26 mouse cellular contexts compared by ENCODE assay signal in the genomic region with DNA sequence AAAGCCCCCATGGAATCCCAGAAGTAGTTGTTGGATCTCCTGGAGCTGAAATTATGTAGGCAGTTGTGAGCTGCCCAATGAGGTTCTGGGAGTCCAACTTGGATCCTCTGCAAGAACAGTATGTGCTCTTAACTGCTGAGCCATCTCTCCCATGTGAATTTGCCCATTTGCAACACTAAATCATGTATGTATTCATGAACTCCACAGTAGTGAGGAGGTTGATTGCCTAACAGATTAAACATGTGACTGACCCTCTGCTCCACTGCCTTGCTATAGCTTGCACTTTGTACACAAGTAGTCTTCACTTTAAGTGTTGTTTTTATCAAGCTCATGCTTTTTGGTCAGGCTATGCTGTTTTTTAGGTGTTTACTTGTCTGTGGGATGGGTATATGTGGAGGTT.
"Had no signal": no experiment of that assay in that cellular context is flagged by ENCODE, and none has a peak within 500 bp of the region (broad histone marks: within the 10 kb centered on the region; RNA-seq: fewer than 3 reads in every experiment).

No protein-coding gene starts in this region.

- H3K4me2 ChIP-seq: heart, embryonic 11.5 days; heart, embryonic 13.5 days; heart, embryonic 15.5 days; hindbrain, embryonic 13.5 days; hindbrain, embryonic 15.5 days; limb, embryonic 12.5 days; liver, embryonic 11.5 days; liver, embryonic 13.5 days had no signal

- H3K27ac ChIP-seq: heart, adult 2 months; heart, embryonic 13.5 days; heart, embryonic 15.5 days; hindbrain, embryonic 13.5 days; hindbrain, embryonic 15.5 days; hindbrain, postnatal 0 days; layer of hippocampus, adult 2 months; left cerebral cortex, adult 2 months; limb, embryonic 10.5 days; limb, embryonic 12.5 days; liver, embryonic 13.5 days had no signal

- H3K27me3 ChIP-seq: heart, embryonic 13.5 days; heart, embryonic 15.5 days; hindbrain, embryonic 13.5 days; hindbrain, embryonic 15.5 days; limb, embryonic 12.5 days; liver, embryonic 13.5 days had no signal

- H3K4me3 ChIP-seq: heart, adult 2 months; heart, embryonic 13.5 days; heart, embryonic 15.5 days; hindbrain, embryonic 13.5 days; hindbrain, embryonic 15.5 days; layer of hippocampus, adult 2 months; left cerebral cortex, adult 2 months; limb, embryonic 10.5 days; limb, embryonic 12.5 days; liver, embryonic 13.5 days had no signal

- H3K4me1 ChIP-seq: heart, embryonic 15.5 days had no signal

- H3K9me3 ChIP-seq: heart, embryonic 13.5 days; heart, embryonic 15.5 days; hindbrain, embryonic 13.5 days; hindbrain, embryonic 15.5 days; limb, embryonic 10.5 days; limb, embryonic 12.5 days; liver, embryonic 13.5 days had no signal

- DNase-seq: gastrocnemius, postnatal 14 days; gastrocnemius, postnatal 36 days; heart, adult 11 months; heart, adult 2 months; heart, postnatal 14 days; heart, postnatal 36 days; kidney, adult 11 months; kidney, adult 2 months; kidney, adult 9 months; kidney, postnatal 10 days; kidney, postnatal 25 days; kidney, postnatal 4 days; liver; liver, embryonic 13.5 days had no signal

- H3K9ac ChIP-seq: heart, embryonic 13.5 days; heart, embryonic 15.5 days; hindbrain, embryonic 13.5 days; hindbrain, embryonic 15.5 days; limb, embryonic 12.5 days; liver, embryonic 13.5 days had no signal

- H3K36me3 ChIP-seq: heart, embryonic 13.5 days; heart, embryonic 15.5 days; hindbrain, embryonic 13.5 days; hindbrain, embryonic 15.5 days; limb, embryonic 10.5 days; limb, embryonic 12.5 days; liver, embryonic 13.5 days had no signal

- ATAC-seq: hindbrain, postnatal 0 days; intestine, embryonic 16.5 days had no signal
